ENCODE assay signal across 28 mouse cellular contexts in the genomic region with DNA sequence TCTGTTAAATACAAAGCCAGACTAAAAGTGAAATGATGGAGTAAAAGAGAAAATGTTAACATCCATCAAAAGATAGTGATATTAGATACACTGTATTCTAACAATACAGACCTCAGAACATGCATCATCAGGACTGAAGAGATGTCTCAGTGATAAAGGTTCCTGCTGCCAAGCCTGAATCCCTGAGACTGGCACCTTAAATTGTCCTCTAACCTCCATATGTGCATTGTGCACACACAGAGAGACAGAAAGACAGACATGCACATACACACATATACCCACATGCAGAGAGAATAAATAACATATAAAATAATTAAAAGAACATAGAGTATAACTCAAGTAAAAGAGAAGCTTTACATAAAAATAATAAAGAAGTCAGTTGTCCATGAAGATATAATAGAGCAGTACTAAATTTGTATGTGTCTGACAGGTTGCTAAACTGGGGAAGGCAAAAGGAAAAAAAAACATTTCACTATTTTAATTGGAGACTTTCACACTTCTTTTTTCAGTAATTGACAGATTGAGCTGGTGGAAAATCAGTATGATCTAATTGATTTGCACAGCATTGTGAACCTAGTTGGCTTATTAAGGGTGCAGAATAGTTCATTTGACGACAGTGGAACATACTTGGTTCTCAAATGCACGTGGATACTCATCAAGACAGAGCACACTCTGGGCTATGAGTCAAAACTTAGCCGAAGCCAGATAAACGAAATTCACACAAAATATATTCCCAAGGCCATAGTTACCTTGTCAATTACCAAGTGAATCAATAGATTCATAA.
"Had no signal": no experiment of that assay in that cellular context is flagged by ENCODE, and none has a peak within 500 bp of the region (broad histone marks: within the 10 kb centered on the region; RNA-seq: fewer than 3 reads in every experiment).

No protein-coding gene starts in this region.

- ATAC-seq: hindbrain, postnatal 0 days; intestine, embryonic 16.5 days; liver, embryonic 12.5 days had no signal

- H3K27me3 ChIP-seq: heart, embryonic 13.5 days; heart, embryonic 15.5 days; hindbrain, embryonic 12.5 days; hindbrain, embryonic 15.5 days; kidney, embryonic 15.5 days; limb, embryonic 13.5 days; limb, embryonic 15.5 days; liver, embryonic 12.5 days had no signal

- H3K36me3 ChIP-seq: heart, embryonic 13.5 days; heart, embryonic 15.5 days; hindbrain, embryonic 12.5 days; hindbrain, embryonic 15.5 days; kidney, embryonic 15.5 days; limb, embryonic 13.5 days; limb, embryonic 15.5 days; liver, embryonic 12.5 days had no signal

- H3K9me3 ChIP-seq: heart, embryonic 13.5 days; heart, embryonic 15.5 days; hindbrain, embryonic 12.5 days; hindbrain, embryonic 15.5 days; kidney, embryonic 15.5 days; limb, embryonic 13.5 days; limb, embryonic 15.5 days; liver, embryonic 12.5 days had no signal

- H3K27ac ChIP-seq: gastrocnemius, adult 2 months; heart, adult 2 months; heart, embryonic 13.5 days; heart, embryonic 15.5 days; hindbrain, embryonic 12.5 days; hindbrain, embryonic 15.5 days; hindbrain, postnatal 0 days; kidney, embryonic 15.5 days; kidney, postnatal 0 days; limb, embryonic 13.5 days; limb, embryonic 15.5 days; liver, embryonic 12.5 days; liver, embryonic 14.5 days had no signal

- H3K4me3 ChIP-seq: gastrocnemius, adult 2 months; heart, adult 2 months; heart, embryonic 13.5 days; heart, embryonic 15.5 days; hindbrain, embryonic 12.5 days; hindbrain, embryonic 15.5 days; kidney, embryonic 15.5 days; limb, embryonic 13.5 days; limb, embryonic 15.5 days; liver, embryonic 12.5 days had no signal

- H3K4me2 ChIP-seq: heart, embryonic 11.5 days; heart, embryonic 13.5 days; heart, embryonic 15.5 days; hindbrain, embryonic 12.5 days; hindbrain, embryonic 15.5 days; kidney, embryonic 15.5 days; limb, embryonic 13.5 days; limb, embryonic 15.5 days; liver, embryonic 12.5 days had no signal

- H3K4me1 ChIP-seq: heart, embryonic 13.5 days; heart, embryonic 15.5 days; hindbrain, embryonic 12.5 days; hindbrain, embryonic 15.5 days; kidney, embryonic 15.5 days; limb, embryonic 13.5 days; limb, embryonic 15.5 days; liver, embryonic 12.5 days had no signal

- DNase-seq: gastrocnemius, adult 2 months; gastrocnemius, postnatal 10 days; gastrocnemius, postnatal 25 days; heart, adult 11 months; heart, adult 2 months; heart, postnatal 14 days; heart, postnatal 36 days; kidney, adult 11 months; kidney, adult 2 months; kidney, adult 9 months; kidney, postnatal 14 days; kidney, postnatal 36 days; layer of hippocampus, adult 9-11 months; layer of hippocampus, postnatal 36 days; left cerebral cortex, postnatal 4 days had no signal

- H3K9ac ChIP-seq: heart, embryonic 13.5 days; heart, embryonic 15.5 days; hindbrain, embryonic 12.5 days; hindbrain, embryonic 15.5 days; kidney, embryonic 15.5 days; limb, embryonic 13.5 days; limb, embryonic 15.5 days; liver, embryonic 12.5 days; liver, embryonic 14.5 days had no signal
